ENCODE assay signal across 8 mouse cellular contexts in the genomic region with DNA sequence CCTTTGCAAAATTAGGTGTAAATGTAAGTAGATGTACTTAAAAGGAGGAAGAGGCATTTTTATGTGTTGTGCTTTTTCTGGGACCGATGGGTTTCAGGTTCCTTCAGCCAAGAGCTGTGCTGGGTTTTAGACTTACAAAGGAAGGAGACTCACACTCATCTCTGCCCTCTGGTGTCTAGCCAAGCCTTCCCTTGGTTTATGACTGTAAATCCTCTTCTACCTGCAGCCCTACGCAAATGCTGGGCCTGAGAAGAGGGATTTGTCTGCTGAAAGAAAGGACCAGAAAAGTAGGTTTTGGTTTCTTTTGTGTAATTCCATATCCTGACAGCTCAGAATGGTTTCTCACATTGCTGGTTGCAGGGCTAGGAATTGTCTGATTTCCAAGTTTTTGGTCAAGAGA. TPM values are rescaled to one million over a fixed set of nuclear protein-coding genes. Genes with fewer than 3 reads are reported as not detected.
DNase-seq lines count a peak whose midpoint lies in the region; ATAC-seq and TF ChIP-seq lines count a peak whose summit lies in the region.

No protein-coding gene starts in this region.

- 33% methylated on average over 2 of the region's 2 CpGs for WGBS in heart, embryonic 15.5 days
- WGBS in hindbrain, postnatal 0 days, result 11% methylated on average over 2 of the region's 2 CpGs
- WGBS in midbrain, embryonic 16.5 days, result 15% methylated on average over 2 of the region's 2 CpGs

- ATAC-seq in heart, embryonic 15.5 days (replicated peaks; ENCODE audit: insufficient number of reproducible peaks, insufficient read depth, low FRiP score, low read depth), result no peak
- no peak for ATAC-seq in hindbrain, postnatal 0 days
- no peak for ATAC-seq in midbrain, embryonic 16.5 days
- ATAC-seq in inflammation-experienced regulatory T-cells, adult 6 months, result no peak

- H3K36me3 ChIP-seq in heart, embryonic 15.5 days, result no peaks in the 10 kb centered on the region
- no peaks in the 10 kb centered on the region for H3K36me3 ChIP-seq in hindbrain, postnatal 0 days (ENCODE audit: insufficient read depth, low read length)
- no peaks in the 10 kb centered on the region for H3K36me3 ChIP-seq in midbrain, embryonic 16.5 days (ENCODE audit: control insufficient read depth, insufficient read depth, low read length)

- peak overlapping the region; percentile 80 for H3K4me3 ChIP-seq in heart, embryonic 15.5 days
- peak overlapping the region; percentile 92 for H3K4me3 ChIP-seq in hindbrain, postnatal 0 days (ENCODE audit: low read length)
- H3K4me3 ChIP-seq in midbrain, embryonic 16.5 days (ENCODE audit: low read depth, low read length), result peak overlapping the region; percentile 90

- H3K27me3 ChIP-seq in heart, embryonic 15.5 days, result no peaks in the 10 kb centered on the region
- H3K27me3 ChIP-seq in hindbrain, postnatal 0 days (ENCODE audit: insufficient read depth, low read length), result no peaks in the 10 kb centered on the region
- no peaks in the 10 kb centered on the region for H3K27me3 ChIP-seq in midbrain, embryonic 16.5 days (ENCODE audit: control insufficient read depth, insufficient read depth, low read depth, low read length)

- peak; percentile 52 for TF ChIP-seq CTCF in hindbrain, postnatal 0 days (IDR thresholded peaks at IDR 0.05; ENCODE audit: low read depth)

- peaks cover 56% of the 10 kb centered on the region for H3K4me1 ChIP-seq in heart, embryonic 15.5 days (replicated peaks)
- H3K4me1 ChIP-seq in hindbrain, postnatal 0 days (ENCODE audit: insufficient read depth, low read length), result peaks cover 12% of the 10 kb centered on the region
- H3K4me1 ChIP-seq in midbrain, embryonic 16.5 days (ENCODE audit: control insufficient read depth, insufficient read depth, low read length), result peaks cover 17% of the 10 kb centered on the region

- H3K27ac ChIP-seq in heart, embryonic 15.5 days, result 0 out of 2 replicates have a peak overlapping the region, but pooled peaks have one; percentile 22
- H3K27ac ChIP-seq in hindbrain, postnatal 0 days, result peak overlapping the region; percentile 5; the same call in 1 of the 2 replicates
- no peak overlapping the region for H3K27ac ChIP-seq in midbrain, embryonic 16.5 days (ENCODE audit: low read length)

- no peak overlapping the region for H3K9ac ChIP-seq in heart, embryonic 15.5 days
- H3K9ac ChIP-seq in hindbrain, postnatal 0 days (replicated peaks; ENCODE audit: low read length), result peak overlapping the region; percentile 90
- H3K9ac ChIP-seq in midbrain, embryonic 16.5 days (ENCODE audit: low read depth, low read length), result peak overlapping the region; percentile 92; the same call in 1 of the 2 replicates

- no peaks in the 10 kb centered on the region for H3K9me3 ChIP-seq in heart, embryonic 15.5 days (replicated peaks)
- no peaks in the 10 kb centered on the region for H3K9me3 ChIP-seq in hindbrain, postnatal 0 days (ENCODE audit: low read length)
- H3K9me3 ChIP-seq in midbrain, embryonic 16.5 days (replicated peaks; ENCODE audit: control insufficient read depth, low read length, poor library complexity, severe bottlenecking), result no peaks in the 10 kb centered on the region

- DNase-seq in heart, postnatal 36 days, result no peak
- peak; percentile 38 for DNase-seq in CD4-positive helper T cell, adult 2 months (ENCODE audit: low read depth, low spot score)
- peak; percentile 70 to 72 for DNase-seq in cerebellum, postnatal 14 days
- peak; percentile 63 for DNase-seq in hindbrain, postnatal 0 days (ENCODE audit: low spot score)
- no peak for DNase-seq in gastrocnemius, adult 8-10 months (ENCODE audit: low spot score in 2 of 2)

- intact Hi-C loops in heart, postnatal 36 days (cut with DNase I), result loop anchor here (2.0 to 5.0 kb wide), 3 partner anchors 66 to 164 kb away; no protein-coding TSS in a partner anchor

- peak overlapping the region; percentile 95 for H3K4me2 ChIP-seq in heart, embryonic 15.5 days
- H3K4me2 ChIP-seq in hindbrain, postnatal 0 days (ENCODE audit: low read depth, low read length), result peak overlapping the region; percentile 84
- peak overlapping the region; percentile 83 for H3K4me2 ChIP-seq in midbrain, embryonic 16.5 days (ENCODE audit: low read length)

RNA-seq across cellular contexts. Expression of a gene that starts 1.3 kb away (rescaled TPM):
- polyA plus RNA-seq in heart, embryonic 15.5 days (2015; fragmentation: Nextera tagmentation; extraction: Ambion mirVana), result 43.3 and 48.2 TPM in 2 replicates
- 10 to 100 TPM; 58.4 to 66.9 TPM for total RNA-seq in heart, postnatal 36 days (2021)
- total RNA-seq in hindbrain, postnatal 0 days (2014; rRNA removed), result 23.5 and 28.8 TPM in 2 replicates
- polyA plus RNA-seq in hindbrain, postnatal 0 days (2015; fragmentation: Nextera tagmentation; extraction: Ambion mirVana), result 59.1 and 59.8 TPM in 2 replicates
- polyA plus RNA-seq in midbrain, embryonic 16.5 days (2015; fragmentation: Nextera tagmentation; extraction: Ambion mirVana), result 53.2 and 56.2 TPM in 2 replicates
- total RNA-seq in gastrocnemius, adult 8-10 months (2022), result 10 to 100 TPM; 48.5 to 85.9 (median 71.1) TPM
- polyA plus RNA-seq in inflammation-experienced regulatory T-cells, adult 6 months (2017; shearing (Covaris generic)), result under 1 TPM; 0.73 to 0.91 (median 0.74) TPM

Comparison
In these comparisons a context has a peak if more than half of its experiments do, and no peak if none do; other contexts are left out.
1. DNase-seq: peak in CD4-positive helper T cell, adult 2 months (single experiment), cerebellum, postnatal 14 days (2 of 2) and hindbrain, postnatal 0 days (single experiment); none in heart, postnatal 36 days (0 of 2) and gastrocnemius, adult 8-10 months (0 of 2).
2. RNA of a gene that starts 1.3 kb away (polyA plus RNA-seq): 59.1 to 59.8 TPM in hindbrain, postnatal 0 days, 53.2 to 56.2 TPM in midbrain, embryonic 16.5 days and 43.3 to 48.2 TPM in heart, embryonic 15.5 days; 0.73 to 0.91 TPM in inflammation-experienced regulatory T-cells, adult 6 months; every median in the first group is over 10 times any median in the second.
3. Peak in every context shown above with its lines, with median percentiles within 50 percentile points of each other: H3K4me2 ChIP-seq and H3K4me3 ChIP-seq.